Mouse (Mus musculus): ENCODE measurements around the gene Jak1. TPM values are rescaled to one million over a fixed set of nuclear protein-coding genes. Genes with fewer than 3 reads are reported as not detected.

The Jak1 gene
- polyA plus RNA-seq, 1 experiment from 2014 or later = 64.7 TPM

DNA sequence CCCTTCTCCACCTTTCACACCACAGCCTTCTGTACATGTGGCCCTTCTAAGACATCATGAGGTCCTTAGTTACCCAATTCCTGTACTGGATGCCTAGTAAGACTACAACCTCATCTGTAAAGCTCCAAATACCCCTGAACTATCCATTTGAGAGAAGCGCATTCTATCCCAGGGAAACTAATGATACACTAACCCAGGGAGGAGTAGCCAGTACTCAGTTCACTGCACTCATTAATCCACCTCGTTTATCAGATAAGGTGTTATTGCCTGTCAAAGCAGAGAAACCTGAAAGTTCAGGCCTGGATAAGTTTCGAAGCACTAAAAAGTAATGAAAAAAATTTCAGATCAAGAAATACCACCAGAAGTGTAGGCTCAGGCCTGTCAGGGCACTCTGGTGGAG, 37.7 kb downstream of the Jak1 start:
- Histone ChIP-seq H3K4me2 (replicated peaks) (no peak overlapping the region), H3K27ac (no peak overlapping the region), H3K4me3 (no peak overlapping the region), H3K9me3 (no peaks in the 10 kb centered on the region), H3K9ac (no peak overlapping the region), H3K27me3 (replicated peaks) (no peaks in the 10 kb centered on the region), H3K36me3 (no peaks in the 10 kb centered on the region), H3K4me1 (no peaks in the 10 kb centered on the region)
- WGBS = 92% methylated on average over 3 of the region's 3 CpGs
- no peak for ATAC-seq (ENCODE audit: low FRiP score, low read depth)

DNA sequence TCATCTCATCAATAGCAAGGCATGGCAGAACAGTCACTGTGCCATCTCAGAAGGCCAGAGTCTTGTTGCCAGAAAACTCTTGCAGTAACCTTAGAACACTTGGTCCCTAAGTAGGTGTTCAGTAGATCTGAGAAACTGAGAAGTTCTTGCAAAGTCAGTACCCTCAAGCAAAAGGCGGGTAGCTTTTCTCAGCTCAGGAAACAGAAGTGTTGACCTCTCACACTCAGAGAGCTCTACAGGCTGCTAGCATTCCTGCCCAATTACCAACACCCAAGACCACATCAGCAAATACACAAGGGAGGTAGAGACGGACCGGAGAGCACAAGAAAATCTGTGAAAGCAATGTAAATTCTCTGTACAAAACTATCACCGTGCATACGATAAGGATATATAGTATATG, 39.1 kb downstream of the Jak1 start:
- Histone ChIP-seq H3K4me3 (no peak overlapping the region), H3K9ac (no peak overlapping the region), H3K27me3 (replicated peaks) (no peaks in the 10 kb centered on the region), H3K4me2 (replicated peaks) (no peak overlapping the region), H3K9me3 (no peaks in the 10 kb centered on the region), H3K36me3 (no peaks in the 10 kb centered on the region), H3K4me1 (no peaks in the 10 kb centered on the region), H3K27ac (no peak overlapping the region)
- 93% methylated on average over 5 of the region's 5 CpGs for whole genome bisulfite sequencing
- no peak for ATAC-seq (ENCODE audit: low FRiP score, low read depth)

DNA sequence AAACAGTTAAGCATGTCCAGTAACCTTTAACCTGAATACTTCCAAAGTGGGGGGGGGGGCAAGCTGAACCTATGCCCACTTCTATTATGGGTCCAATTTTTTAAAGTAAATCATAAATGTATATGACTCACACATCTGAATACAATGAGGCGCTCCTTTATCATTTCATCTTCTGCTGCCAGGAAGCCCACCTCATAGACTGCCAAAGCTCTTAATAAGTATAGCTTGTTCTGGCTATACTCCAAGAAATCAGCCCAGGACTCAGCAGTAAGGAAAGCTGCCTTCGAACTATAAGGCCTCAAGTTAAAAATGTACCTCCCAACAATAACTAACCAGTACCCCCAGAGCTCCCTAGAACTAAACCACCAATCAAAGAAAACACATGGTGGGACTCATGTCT, 44.1 kb downstream of the Jak1 start:
- 91% methylated on average over 2 of the region's 2 CpGs for WGBS
- no peak overlapping the region for H3K4me3 ChIP-seq
- no peaks in the 10 kb centered on the region for H3K27me3 ChIP-seq (replicated peaks)
- H3K4me1 ChIP-seq = no peaks in the 10 kb centered on the region
- no peak overlapping the region for H3K9ac ChIP-seq
- H3K36me3 ChIP-seq = no peaks in the 10 kb centered on the region
- no peak overlapping the region for H3K4me2 ChIP-seq (replicated peaks)
- no peak overlapping the region for H3K27ac ChIP-seq
- H3K9me3 ChIP-seq = no peaks in the 10 kb centered on the region
- no peak for ATAC-seq (ENCODE audit: low FRiP score, low read depth)

DNA sequence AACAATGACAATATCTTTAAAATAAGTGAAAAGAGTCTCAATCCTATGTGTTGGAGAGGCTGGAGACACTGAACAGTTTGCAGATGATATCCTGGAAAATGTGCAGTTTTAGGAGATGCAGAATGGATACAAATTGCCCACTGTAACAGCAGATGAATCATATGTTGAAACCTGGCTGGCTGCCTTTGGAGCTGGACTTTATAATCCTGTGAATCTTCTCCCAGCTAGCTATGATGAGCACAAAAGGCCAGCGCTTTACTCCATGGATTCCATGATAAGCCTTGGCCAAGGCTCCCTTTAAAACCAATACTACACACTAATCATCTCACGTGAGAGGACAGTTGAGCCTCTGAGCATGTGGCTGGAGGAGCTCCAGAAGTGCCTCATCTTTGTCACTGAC, 45.2 kb downstream of the Jak1 start:
- H3K4me3 ChIP-seq = no peak overlapping the region
- no peak overlapping the region for H3K9ac ChIP-seq
- ATAC-seq (ENCODE audit: low FRiP score, low read depth) = no peak
- H3K4me1 ChIP-seq = no peaks in the 10 kb centered on the region
- no peaks in the 10 kb centered on the region for H3K36me3 ChIP-seq
- WGBS = 86% methylated on average over 2 of the region's 2 CpGs
- H3K27ac ChIP-seq = no peak overlapping the region
- H3K27me3 ChIP-seq (replicated peaks) = no peaks in the 10 kb centered on the region
- no peaks in the 10 kb centered on the region for H3K9me3 ChIP-seq
- no peak overlapping the region for H3K4me2 ChIP-seq (replicated peaks)

DNA sequence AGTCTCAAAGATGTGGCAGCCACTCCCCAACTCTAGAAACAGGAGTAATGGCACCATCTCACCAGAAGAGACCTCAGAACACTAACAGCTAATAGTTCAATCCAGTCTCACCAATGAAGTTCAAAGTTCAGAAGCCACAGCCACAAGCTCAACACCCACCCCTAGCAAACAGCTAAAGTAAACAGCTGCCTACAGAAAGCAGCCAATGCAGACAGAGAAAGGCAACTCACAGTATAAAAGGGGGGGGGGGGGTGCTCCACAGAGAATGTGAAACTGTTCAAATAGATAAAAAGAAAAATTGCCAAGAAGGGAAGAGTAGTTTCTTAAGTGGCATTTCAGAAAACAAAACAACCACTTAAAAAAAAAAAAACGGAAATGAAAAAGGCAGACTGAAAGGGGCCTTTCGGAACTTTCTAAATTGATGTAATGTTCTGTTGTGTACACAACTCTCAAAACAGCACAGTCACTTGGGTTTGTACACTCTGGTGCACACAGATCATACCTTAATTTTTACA, 48.0 kb downstream of the Jak1 start:
- ATAC-seq (ENCODE audit: low FRiP score, low read depth) = no peak
- H3K36me3 ChIP-seq = no peaks in the 10 kb centered on the region
- no peak overlapping the region for H3K27ac ChIP-seq
- 88% methylated on average over 2 of the region's 2 CpGs for WGBS
- H3K27me3 ChIP-seq (replicated peaks) = no peaks in the 10 kb centered on the region
- no peak overlapping the region for H3K4me2 ChIP-seq (replicated peaks)
- no peaks in the 10 kb centered on the region for H3K9me3 ChIP-seq
- no peaks in the 10 kb centered on the region for H3K4me1 ChIP-seq
- no peak overlapping the region for H3K9ac ChIP-seq
- no peak overlapping the region for H3K4me3 ChIP-seq

DNA sequence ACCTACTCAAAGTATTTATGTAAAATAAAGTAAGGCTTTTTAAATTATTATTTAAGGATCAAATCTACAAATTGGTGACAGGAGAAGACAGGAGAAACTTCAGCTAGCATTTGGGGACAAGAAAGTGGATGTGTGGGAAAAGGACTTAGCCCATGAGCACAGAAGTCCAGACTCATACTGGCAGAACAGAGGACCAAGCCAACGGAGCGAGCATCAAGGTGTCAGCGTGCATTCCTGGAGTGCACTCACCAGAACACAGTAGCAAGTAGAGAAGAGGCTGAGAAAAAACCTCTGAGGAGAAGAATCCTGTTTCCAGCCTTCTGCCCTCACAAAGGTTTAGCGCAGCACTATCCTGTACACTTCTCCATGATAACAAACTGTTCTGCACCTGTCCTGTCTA, 48.8 kb downstream of the Jak1 start:
- 90% methylated on average over 4 of the region's 4 CpGs for WGBS
- no peak for ATAC-seq (ENCODE audit: low FRiP score, low read depth)
- Histone ChIP-seq H3K27ac (no peak overlapping the region), H3K4me3 (no peak overlapping the region), H3K27me3 (replicated peaks) (no peaks in the 10 kb centered on the region), H3K36me3 (no peaks in the 10 kb centered on the region), H3K4me2 (replicated peaks) (no peak overlapping the region), H3K4me1 (no peaks in the 10 kb centered on the region), H3K9ac (no peak overlapping the region), H3K9me3 (no peaks in the 10 kb centered on the region)

DNA sequence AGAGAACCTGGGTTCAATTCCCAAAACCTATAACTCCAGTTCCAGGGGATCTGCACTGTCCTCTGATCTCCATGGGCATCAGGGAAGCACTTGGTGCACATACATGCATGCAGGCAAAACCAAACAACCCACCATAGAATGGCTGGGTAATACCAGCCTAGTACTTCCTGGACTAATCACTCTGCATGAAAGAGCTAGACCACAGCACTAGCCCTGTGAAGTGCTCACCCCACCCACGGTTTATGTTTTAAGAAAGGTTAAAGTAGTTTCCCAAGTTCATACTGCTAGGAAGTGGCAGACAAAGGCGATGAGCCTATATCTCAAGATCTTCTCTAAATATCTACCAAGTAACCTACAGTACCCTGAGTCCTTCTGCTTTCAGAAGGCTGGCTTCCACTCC, 51.6 kb downstream of the Jak1 start:
- no peak overlapping the region for H3K27ac ChIP-seq
- no peak overlapping the region for H3K4me2 ChIP-seq (replicated peaks)
- WGBS = 89% methylated on average over 2 of the region's 2 CpGs
- no peak for ATAC-seq (ENCODE audit: low FRiP score, low read depth)
- no peaks in the 10 kb centered on the region for H3K9me3 ChIP-seq
- no peak overlapping the region for H3K9ac ChIP-seq
- no peaks in the 10 kb centered on the region for H3K27me3 ChIP-seq (replicated peaks)
- H3K4me1 ChIP-seq = no peaks in the 10 kb centered on the region
- no peak overlapping the region for H3K4me3 ChIP-seq
- H3K36me3 ChIP-seq = no peaks in the 10 kb centered on the region

DNA sequence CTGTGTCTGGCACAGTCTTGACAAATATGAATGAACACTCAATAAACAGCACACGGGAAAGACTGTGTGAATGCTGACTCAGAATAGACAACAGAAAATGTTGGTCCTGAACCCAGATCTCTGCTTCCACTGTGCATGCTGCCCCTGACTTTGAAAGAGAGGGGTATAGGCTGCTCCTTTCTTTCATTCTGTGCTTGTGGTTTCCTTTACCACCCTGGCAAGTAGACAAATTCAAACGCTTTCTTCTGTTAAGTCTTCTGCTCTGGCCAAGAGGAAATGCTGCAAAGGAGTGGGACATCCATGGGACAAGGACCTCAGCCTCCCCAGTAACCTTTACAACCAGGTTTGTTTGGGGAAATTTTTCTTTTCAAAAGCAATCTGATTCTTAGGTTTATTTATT, 57.6 kb downstream of the Jak1 start:
- H3K36me3 ChIP-seq = no peaks in the 10 kb centered on the region
- no peak overlapping the region for H3K4me2 ChIP-seq (replicated peaks)
- 90% methylated on average over 2 of the region's 2 CpGs for WGBS
- no peak overlapping the region for H3K27ac ChIP-seq
- no peak overlapping the region for H3K4me3 ChIP-seq
- H3K4me1 ChIP-seq = no peaks in the 10 kb centered on the region
- no peak overlapping the region for H3K9ac ChIP-seq
- no peaks in the 10 kb centered on the region for H3K9me3 ChIP-seq
- H3K27me3 ChIP-seq (replicated peaks) = no peaks in the 10 kb centered on the region
- no peak for ATAC-seq (ENCODE audit: low FRiP score, low read depth)

DNA sequence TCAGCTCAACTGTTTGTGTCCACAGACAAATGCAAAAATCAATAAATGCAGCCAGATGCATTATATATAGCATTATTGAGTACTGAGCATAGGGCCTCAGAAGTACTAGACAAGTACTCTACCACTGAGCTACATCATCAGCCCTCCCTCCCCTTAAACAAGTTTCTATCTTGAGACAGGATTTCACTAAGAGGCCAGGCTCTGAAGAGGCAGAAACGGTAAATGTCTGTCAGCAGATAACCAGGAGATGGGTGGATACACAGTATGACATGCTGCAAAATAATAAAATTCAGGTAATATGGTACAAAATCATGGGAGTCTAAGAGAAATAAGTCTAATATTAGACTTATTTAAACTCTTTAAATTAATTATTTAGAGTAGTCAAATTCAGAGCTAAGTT, 61.6 kb downstream of the Jak1 start:
- Histone ChIP-seq H3K4me2 (replicated peaks) (no peak overlapping the region), H3K4me3 (no peak overlapping the region), H3K9me3 (no peaks in the 10 kb centered on the region), H3K9ac (no peak overlapping the region), H3K36me3 (no peaks in the 10 kb centered on the region), H3K27me3 (replicated peaks) (no peaks in the 10 kb centered on the region), H3K4me1 (no peaks in the 10 kb centered on the region), H3K27ac (no peak overlapping the region)
- WGBS = 87% methylated on average over 1 of the region's 1 CpGs
- no peak for ATAC-seq (ENCODE audit: low FRiP score, low read depth)

DNA sequence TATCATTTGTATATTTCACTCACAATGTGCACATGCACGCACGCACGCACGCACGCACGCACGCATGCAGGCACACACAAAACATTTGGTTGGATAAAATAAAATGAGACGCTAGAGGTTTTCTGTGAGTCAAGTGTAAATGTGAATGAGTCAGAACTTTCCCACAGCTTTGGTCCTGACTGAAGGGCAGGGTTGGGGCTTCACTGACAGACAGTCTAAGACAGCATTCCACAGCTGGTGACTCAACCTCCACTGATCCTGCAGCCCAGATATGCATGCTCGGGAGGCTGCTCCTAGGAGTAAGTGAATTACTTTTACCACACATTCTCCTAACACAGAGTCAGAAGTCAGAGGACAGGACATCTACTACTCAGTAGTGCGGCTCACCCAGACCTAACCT, 62.5 kb downstream of the Jak1 start:
- no peak overlapping the region for H3K27ac ChIP-seq
- H3K36me3 ChIP-seq = no peaks in the 10 kb centered on the region
- H3K4me3 ChIP-seq = no peak overlapping the region
- no peak overlapping the region for H3K4me2 ChIP-seq (replicated peaks)
- WGBS = 95% methylated on average over 10 of the region's 10 CpGs
- H3K9ac ChIP-seq = no peak overlapping the region
- no peaks in the 10 kb centered on the region for H3K4me1 ChIP-seq
- H3K27me3 ChIP-seq (replicated peaks) = no peaks in the 10 kb centered on the region
- no peaks in the 10 kb centered on the region for H3K9me3 ChIP-seq
- ATAC-seq (ENCODE audit: low FRiP score, low read depth) = no peak

DNA sequence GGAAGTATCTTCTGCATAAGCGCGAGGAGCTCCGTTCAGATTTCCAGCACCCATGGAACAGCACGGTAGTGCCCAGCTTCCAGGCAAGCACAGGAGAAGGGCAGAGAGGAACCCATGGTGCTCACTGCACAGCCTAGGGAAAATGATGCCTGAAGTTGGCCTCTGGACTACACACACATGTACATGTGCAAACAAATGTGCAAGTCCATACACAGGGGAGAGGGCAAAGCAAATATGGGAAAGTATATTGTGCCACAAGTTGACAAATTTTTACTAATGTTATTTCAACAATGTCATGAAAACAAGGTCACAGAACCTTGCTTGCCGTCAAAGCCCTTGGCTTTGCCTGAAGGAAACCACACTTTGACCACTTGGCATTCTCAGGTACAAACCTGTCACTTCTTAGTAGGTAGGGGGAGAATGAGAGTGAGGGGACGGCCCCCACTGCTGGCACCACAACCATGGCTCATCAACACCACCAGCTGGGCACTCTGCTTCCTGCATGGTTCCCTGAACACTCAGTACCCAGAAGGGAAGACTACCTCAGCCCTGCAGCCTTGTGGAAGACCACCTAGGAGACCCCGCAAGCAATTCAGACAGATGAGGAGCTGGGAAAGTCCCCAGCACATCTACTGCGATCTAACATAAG, 65.5 kb downstream of the Jak1 start:
- WGBS = 92% methylated on average over 8 of the region's 8 CpGs
- no peak for ATAC-seq (ENCODE audit: low FRiP score, low read depth)
- H3K9ac ChIP-seq = no peak overlapping the region

DNA sequence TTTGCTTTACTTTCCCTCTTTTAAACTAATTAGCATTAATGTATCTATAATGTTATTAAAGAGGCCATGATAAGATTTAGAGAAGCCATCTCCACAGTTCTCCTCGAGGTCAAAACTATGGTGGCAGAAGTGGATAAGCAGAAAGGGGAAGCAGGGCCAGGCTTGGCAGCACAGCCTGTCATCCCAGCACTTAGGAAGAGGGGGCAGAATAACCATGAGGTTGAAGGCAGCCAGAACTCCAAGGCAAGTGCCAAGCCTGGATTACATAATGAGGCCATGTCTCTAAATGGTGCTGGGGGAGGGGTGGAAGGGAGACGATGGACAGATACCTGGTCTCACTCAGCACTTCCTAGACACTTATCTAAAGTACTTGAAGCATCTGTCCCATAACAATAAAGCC, 66.7 kb downstream of the Jak1 start:
- Histone ChIP-seq H3K4me3 (no peak overlapping the region), H3K27ac (no peak overlapping the region), H3K9me3 (no peaks in the 10 kb centered on the region), H3K36me3 (no peaks in the 10 kb centered on the region), H3K27me3 (replicated peaks) (no peaks in the 10 kb centered on the region), H3K9ac (no peak overlapping the region), H3K4me1 (no peaks in the 10 kb centered on the region), H3K4me2 (replicated peaks) (no peak overlapping the region)
- no peak for ATAC-seq (ENCODE audit: low FRiP score, low read depth)
- 70% methylated on average over 2 of the region's 2 CpGs for WGBS

More for the DNA sequence above, 65.5 kb downstream of the Jak1 start:
- no peak overlapping the region for H3K27ac ChIP-seq
- no peaks in the 10 kb centered on the region for H3K36me3 ChIP-seq
- H3K27me3 ChIP-seq (replicated peaks) = no peaks in the 10 kb centered on the region
- H3K4me2 ChIP-seq (replicated peaks) = no peak overlapping the region
- H3K4me1 ChIP-seq = no peaks in the 10 kb centered on the region
- H3K9me3 ChIP-seq = no peaks in the 10 kb centered on the region
- H3K4me3 ChIP-seq = no peak overlapping the region

DNA sequence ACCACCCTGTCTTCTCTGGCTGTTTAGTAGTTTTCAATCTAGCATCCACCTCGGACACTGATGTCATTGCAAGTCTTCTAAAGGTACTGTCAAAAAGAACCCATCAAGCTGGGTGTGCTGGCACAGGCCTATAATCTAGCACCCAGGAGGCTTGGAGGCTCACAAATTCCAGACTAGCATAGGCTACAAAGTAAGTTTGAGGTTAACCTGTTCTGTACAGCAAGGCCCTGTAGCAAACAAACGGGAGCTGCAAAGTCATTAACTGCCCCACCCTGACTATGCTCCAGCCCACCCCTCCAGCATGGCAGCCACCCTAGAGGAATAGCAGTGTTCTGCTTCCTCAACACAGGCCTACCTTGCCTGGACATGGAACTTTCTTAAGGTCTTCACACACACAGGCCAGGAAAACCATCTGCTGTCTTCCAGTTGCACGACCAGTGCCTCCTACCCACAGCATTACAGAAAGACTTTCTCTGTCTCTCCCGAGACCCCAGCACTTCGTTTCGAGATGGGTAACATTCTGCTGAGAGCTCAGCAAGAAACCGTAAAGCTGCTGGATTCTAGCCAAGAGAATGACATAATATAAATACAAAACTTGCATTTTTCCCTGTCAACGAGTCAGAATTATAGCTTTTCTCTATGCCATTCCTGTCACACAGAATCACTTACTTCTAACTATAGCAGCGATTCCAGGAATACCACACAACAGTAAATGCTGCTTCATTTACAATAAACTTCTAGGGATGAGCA, 67.5 kb downstream of the Jak1 start:
- H3K4me1 ChIP-seq = no peaks in the 10 kb centered on the region
- no peak overlapping the region for H3K4me2 ChIP-seq (replicated peaks)
- WGBS = 78% methylated on average over 9 of the region's 9 CpGs
- ATAC-seq (ENCODE audit: low FRiP score, low read depth) = no peak
- no peaks in the 10 kb centered on the region for H3K9me3 ChIP-seq
- H3K36me3 ChIP-seq = no peaks in the 10 kb centered on the region
- no peak overlapping the region for H3K4me3 ChIP-seq
- no peaks in the 10 kb centered on the region for H3K27me3 ChIP-seq (replicated peaks)
- H3K27ac ChIP-seq = no peak overlapping the region
- H3K9ac ChIP-seq = no peak overlapping the region
